Mouse (Mus musculus) neural tube, embryonic 11.5 days (tissue): ENCODE measurements at regions not wholly inside any gene's neighbourhood (a gene's known extent, or its start where the extent isn't known, plus 50 kb on each side); places are given as distances from the start of the nearest gene placed in this dataset.

Experiments used
- ATAC-seq: fragments of 200-750 bp; cut with Nextera tagmentation; 2 replicates; pipeline ENCODE4 v1.8.0; 2017; ENCODE audit warnings: moderate number of reproducible peaks, mild to moderate bottlenecking, moderate TSS enrichment, moderate library complexity; ENCODE audit not compliant: insufficient read depth, low FRiP score, low TSS enrichment
- DNase-seq: peaks from one replicate; pipeline ENCODE4 v3.0.0-alpha.2; 2015; ENCODE audit warnings: low spot score
- H3K27ac ChIP-seq: fragments of 300-500 bp; sonication (generic); 2 replicates; pipeline ENCODE4 v1.5.1; 2014; ENCODE audit warnings: low read depth, mild to moderate bottlenecking, low read length
- H3K27me3 ChIP-seq: fragments of 300-500 bp; sonication (generic); 2 replicates; pipeline ENCODE4 v1.6.1; 2014; ENCODE audit warnings: mild to moderate bottlenecking, low read length, mixed read lengths; ENCODE audit not compliant: control insufficient read depth, insufficient read depth
- H3K36me3 ChIP-seq: fragments of 300-500 bp; sonication (generic); 2 replicates; pipeline ENCODE4 v1.6.1; 2014; ENCODE audit warnings: mild to moderate bottlenecking, low read length, moderate library complexity, mixed read lengths; ENCODE audit not compliant: control insufficient read depth, insufficient read depth
- H3K4me1 ChIP-seq: fragments of 300-500 bp; sonication (generic); 2 replicates; pipeline ENCODE4 v1.6.1; 2014; ENCODE audit warnings: low read length, mixed read lengths; ENCODE audit not compliant: control insufficient read depth, insufficient read depth
- H3K4me2 ChIP-seq: fragments of 300-500 bp; sonication (generic); 2 replicates; pipeline ENCODE4 v1.6.1; 2014; ENCODE audit warnings: low read depth, mild to moderate bottlenecking, moderate library complexity
- H3K4me3 ChIP-seq: fragments of 300-500 bp; sonication (generic); 2 replicates; pipeline ENCODE4 v1.5.1; 2014; ENCODE audit warnings: low read depth, low read length
- H3K9ac ChIP-seq: fragments of 300-500 bp; sonication (generic); 2 replicates; pipeline ENCODE4 v1.6.1; 2014; ENCODE audit warnings: mild to moderate bottlenecking, low read length
- H3K9me3 ChIP-seq: fragments of 300-500 bp; sonication (generic); 2 replicates; pipeline ENCODE4 v1.6.1; 2016; ENCODE audit warnings: low read length; ENCODE audit not compliant: control insufficient read depth
- WGBS: fragments of 180-500 bp; shearing (Covaris S2); extraction: QIAGEN DNeasy Blood & Tissue Kit; methylation state at CpG from one replicate; pipeline ENCODE4 v1.1.7; 2014; 5-methylcytosine and 5-hydroxymethylcytosine counted together

- H3K9me3 ChIP-seq: no peaks in the 10 kb centered on the region
- H3K9ac ChIP-seq: no peak overlapping the region
- WGBS: 37% methylated on average over 3 of the region's 3 CpGs
- no peaks in the 10 kb centered on the region for H3K27me3 ChIP-seq
- DNase-seq (peak; percentile 43), ATAC-seq (no peak)
- H3K27ac ChIP-seq: no peak overlapping the region
- H3K36me3 ChIP-seq: no peaks in the 10 kb centered on the region
- H3K4me3 ChIP-seq: no peak overlapping the region
- H3K4me1 ChIP-seq: no peaks in the 10 kb centered on the region
- no peak overlapping the region for H3K4me2 ChIP-seq
Measured at GRCm38 (mm10) chr2:169035315-169035714, 79.9 kb upstream of the Zfp64 start.

- no peaks in the 10 kb centered on the region for H3K36me3 ChIP-seq
- H3K4me2 ChIP-seq: no peak overlapping the region
- no peak overlapping the region for H3K9ac ChIP-seq
- no peak overlapping the region for H3K4me3 ChIP-seq
- H3K27me3 ChIP-seq: no peaks in the 10 kb centered on the region
- no peak for DNase-seq
- H3K27ac ChIP-seq: no peak overlapping the region
- no peaks in the 10 kb centered on the region for H3K9me3 ChIP-seq
- ATAC-seq: no peak
- 64% methylated on average over 18 of the region's 18 CpGs for WGBS
- H3K4me1 ChIP-seq: no peaks in the 10 kb centered on the region
Measured at GRCm38 (mm10) chr2:169033997-169034396, 78.6 kb upstream of the Zfp64 start.

- no peaks in the 10 kb centered on the region for H3K27me3 ChIP-seq
- 46% methylated on average over 3 of the region's 3 CpGs for WGBS
- no peak for ATAC-seq
Measured at GRCm38 (mm10) chr2:169033181-169033580, 77.8 kb upstream of the Zfp64 start.

DNA sequence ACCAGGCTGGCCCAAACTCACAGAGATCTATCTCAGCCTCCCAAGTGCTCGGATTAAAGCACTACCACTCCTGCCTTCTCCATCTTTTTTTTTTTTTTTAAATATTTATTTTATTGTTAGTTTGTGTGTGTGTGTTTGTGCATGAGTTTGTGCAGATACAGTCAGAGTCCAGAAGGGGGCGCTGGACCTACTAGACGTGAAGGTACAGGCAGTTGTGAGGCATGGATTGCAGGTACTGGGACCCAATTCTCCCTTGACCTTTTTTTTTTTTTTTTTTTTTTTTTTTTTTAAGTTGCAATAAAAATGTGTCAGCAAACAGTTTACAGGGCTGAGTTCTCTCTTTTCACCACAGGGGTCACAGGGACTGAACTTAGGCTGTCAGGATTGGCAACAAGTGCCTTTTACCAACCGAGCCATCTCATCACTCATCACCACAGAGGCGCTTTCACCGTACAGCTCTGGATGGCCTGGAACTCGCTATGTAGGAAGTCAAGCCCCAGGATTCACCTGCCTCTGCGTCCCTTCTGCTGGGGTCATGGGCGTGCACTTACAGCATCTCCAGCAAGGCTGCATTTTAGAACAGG is 73.2 kb upstream of the Zfp64 start:
- ATAC-seq (no peak), DNase-seq (no peak)
- H3K4me1 ChIP-seq: no peaks in the 10 kb centered on the region
- H3K36me3 ChIP-seq: no peaks in the 10 kb centered on the region
- H3K27ac ChIP-seq: no peak overlapping the region
- no peak overlapping the region for H3K4me3 ChIP-seq
- H3K9me3 ChIP-seq: no peaks in the 10 kb centered on the region
- no peaks in the 10 kb centered on the region for H3K27me3 ChIP-seq
- H3K9ac ChIP-seq: no peak overlapping the region
- no peak overlapping the region for H3K4me2 ChIP-seq
- WGBS: 75% methylated on average over 9 of the region's 9 CpGs

More at GRCm38 (mm10) chr2:169033181-169033580, 77.8 kb upstream of the Zfp64 start:
- no peaks in the 10 kb centered on the region for H3K36me3 ChIP-seq
- DNase-seq: no peak
- H3K9me3 ChIP-seq: no peaks in the 10 kb centered on the region
- H3K4me2 ChIP-seq: no peak overlapping the region
- no peak overlapping the region for H3K9ac ChIP-seq
- no peaks in the 10 kb centered on the region for H3K4me1 ChIP-seq
- no peak overlapping the region for H3K4me3 ChIP-seq
- H3K27ac ChIP-seq: no peak overlapping the region

- Histone ChIP-seq H3K4me1 (no peaks in the 10 kb centered on the region), H3K27ac (no peak overlapping the region), H3K9ac (no peak overlapping the region), H3K27me3 (no peaks in the 10 kb centered on the region), H3K9me3 (no peaks in the 10 kb centered on the region), H3K4me2 (no peak overlapping the region), H3K36me3 (no peaks in the 10 kb centered on the region), H3K4me3 (no peak overlapping the region)
- ATAC-seq: no peak
- no peak for DNase-seq
- WGBS: 76% methylated on average over 3 of the region's 3 CpGs
Measured at GRCm38 (mm10) chr2:169019037-169019436, 63.6 kb upstream of the Zfp64 start.

- H3K36me3 ChIP-seq: no peaks in the 10 kb centered on the region
- no peak overlapping the region for H3K4me3 ChIP-seq
- no peak overlapping the region for H3K9ac ChIP-seq
- DNase-seq: peak; percentile 25
- WGBS: 40% methylated on average over 9 of the region's 9 CpGs
- peaks cover 7% of the 10 kb centered on the region for H3K4me1 ChIP-seq
- no peak overlapping the region for H3K4me2 ChIP-seq
- no peaks in the 10 kb centered on the region for H3K27me3 ChIP-seq
- ATAC-seq: no peak
- no peaks in the 10 kb centered on the region for H3K9me3 ChIP-seq
- no peak overlapping the region for H3K27ac ChIP-seq
Measured at GRCm38 (mm10) chr2:169010271-169010670, 54.9 kb upstream of the Zfp64 start.

DNA sequence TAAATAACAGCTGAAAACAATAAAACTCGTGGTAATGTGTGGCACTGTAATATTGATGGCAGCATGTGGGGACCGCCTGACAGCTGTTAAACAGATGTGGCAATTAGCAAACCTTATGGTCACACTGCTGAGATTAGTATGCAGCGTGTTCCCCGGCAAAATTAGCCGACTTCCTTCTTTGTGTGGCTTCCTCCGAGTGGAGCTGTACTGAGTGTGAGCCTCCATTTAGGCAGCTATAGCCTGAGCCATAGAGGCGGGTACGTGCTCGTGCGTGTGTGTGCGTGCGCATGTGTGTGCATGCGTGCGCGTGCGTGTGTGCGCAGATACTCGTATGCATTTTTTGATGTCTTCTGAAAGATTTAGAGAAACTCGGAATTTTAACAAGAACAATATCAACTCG is 53.4 kb upstream of the Zfp64 start:
- H3K9ac ChIP-seq: no peak overlapping the region
- H3K27me3 ChIP-seq: no peaks in the 10 kb centered on the region
- H3K4me3 ChIP-seq: no peak overlapping the region
- H3K27ac ChIP-seq: 0 out of 2 replicates have a peak overlapping the region, but pooled peaks have one; percentile 11
- WGBS: 68% methylated on average over 20 of the region's 20 CpGs
- no peak for DNase-seq
- ATAC-seq: no peak
- peaks cover 7% of the 10 kb centered on the region for H3K4me1 ChIP-seq
- no peaks in the 10 kb centered on the region for H3K9me3 ChIP-seq
- no peak overlapping the region for H3K4me2 ChIP-seq
- H3K36me3 ChIP-seq: no peaks in the 10 kb centered on the region

DNA sequence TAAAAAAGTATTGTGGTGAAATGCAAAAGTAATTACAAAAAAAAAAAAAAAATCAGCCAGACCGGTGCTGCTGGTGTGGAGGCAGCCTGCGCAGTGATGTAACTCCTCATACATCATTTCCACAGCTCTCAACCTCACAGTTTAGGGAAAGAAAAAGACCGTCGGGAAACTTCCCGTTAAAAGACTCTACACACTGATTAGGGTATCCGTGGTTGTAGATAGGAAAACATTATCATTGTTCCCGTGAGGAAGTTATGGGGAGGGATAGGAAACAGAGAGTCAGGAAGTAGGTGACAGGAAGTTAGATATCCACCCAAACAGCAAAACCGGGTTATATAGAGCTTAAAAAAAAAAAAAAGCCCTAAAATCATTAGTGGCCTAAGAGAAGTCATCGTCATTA is 52.9 kb upstream of the Zfp64 start:
- H3K9ac ChIP-seq: no peak overlapping the region
- 51% methylated on average over 9 of the region's 9 CpGs for WGBS
- ATAC-seq (no peak), DNase-seq (no peak)
- H3K4me2 ChIP-seq: no peak overlapping the region
- no peaks in the 10 kb centered on the region for H3K27me3 ChIP-seq
- no peaks in the 10 kb centered on the region for H3K9me3 ChIP-seq
- peaks cover 7% of the 10 kb centered on the region for H3K4me1 ChIP-seq
- H3K4me3 ChIP-seq: no peak overlapping the region
- H3K36me3 ChIP-seq: no peaks in the 10 kb centered on the region
- no peak overlapping the region for H3K27ac ChIP-seq

DNA sequence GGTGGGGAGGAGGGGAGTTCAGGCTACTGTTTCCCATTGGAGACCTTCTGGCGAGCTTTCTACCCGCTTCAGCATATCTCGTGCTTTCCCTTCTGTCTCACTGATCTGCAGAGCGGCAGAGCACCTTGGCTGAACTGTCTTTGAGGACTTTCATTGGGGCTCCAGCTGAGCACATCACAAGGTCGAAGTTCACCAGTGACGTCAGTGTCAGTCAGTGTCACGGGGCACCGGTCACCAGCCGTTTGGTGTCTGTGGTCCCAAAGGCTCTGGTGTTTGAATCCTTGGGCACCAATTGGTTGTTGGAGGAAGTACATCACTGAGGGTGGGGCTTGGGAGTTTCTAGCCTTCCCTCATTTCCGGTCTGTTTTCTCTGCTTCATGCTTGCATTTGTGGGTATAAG is 51.2 kb upstream of the Zfp64 start:
- Histone ChIP-seq H3K36me3 (no peaks in the 10 kb centered on the region), H3K4me2 (no peak overlapping the region), H3K4me3 (no peak overlapping the region), H3K4me1 (peaks cover 7% of the 10 kb centered on the region), H3K27me3 (no peaks in the 10 kb centered on the region), H3K9ac (no peak overlapping the region), H3K27ac (no peak overlapping the region), H3K9me3 (no peaks in the 10 kb centered on the region)
- 78% methylated on average over 10 of the region's 10 CpGs for WGBS
- ATAC-seq (no peak), DNase-seq (no peak)
